Mouse (Mus musculus): ENCODE measurements around the gene Naa20.

The Naa20 gene

GRCm38 (mm10) chr2:145901861-145902260 lies at the start of gene Naa20:
TSS of gene Naa20 (plus strand) at chr2:145902099.
- DNase-seq, result no peak

GRCm38 (mm10) chr2:145855831-145856230 lies 46.1 kb upstream of the Naa20 start:
- DNase-seq, result no peak

DNA sequence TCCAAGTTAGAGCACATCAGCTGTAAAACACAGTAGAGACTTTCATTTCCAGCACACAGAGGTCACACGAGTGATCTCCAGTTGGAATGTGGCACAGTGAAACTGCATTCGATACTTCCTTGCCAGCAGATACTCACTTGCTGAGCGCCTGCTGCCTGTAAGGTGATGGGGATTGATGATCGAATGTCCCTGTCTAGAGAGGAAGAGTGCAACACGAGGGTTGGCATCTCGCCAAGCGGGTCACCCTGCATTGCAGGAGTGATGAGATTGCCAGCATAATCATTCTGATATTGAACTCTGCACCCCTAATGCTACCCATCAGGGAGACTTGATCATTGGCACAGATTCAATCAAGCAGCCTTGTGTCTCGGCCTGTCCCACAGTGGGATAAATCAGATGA lies 44.0 kb upstream of the Naa20 start:
- peak; percentile 58 for DNase-seq

DNA sequence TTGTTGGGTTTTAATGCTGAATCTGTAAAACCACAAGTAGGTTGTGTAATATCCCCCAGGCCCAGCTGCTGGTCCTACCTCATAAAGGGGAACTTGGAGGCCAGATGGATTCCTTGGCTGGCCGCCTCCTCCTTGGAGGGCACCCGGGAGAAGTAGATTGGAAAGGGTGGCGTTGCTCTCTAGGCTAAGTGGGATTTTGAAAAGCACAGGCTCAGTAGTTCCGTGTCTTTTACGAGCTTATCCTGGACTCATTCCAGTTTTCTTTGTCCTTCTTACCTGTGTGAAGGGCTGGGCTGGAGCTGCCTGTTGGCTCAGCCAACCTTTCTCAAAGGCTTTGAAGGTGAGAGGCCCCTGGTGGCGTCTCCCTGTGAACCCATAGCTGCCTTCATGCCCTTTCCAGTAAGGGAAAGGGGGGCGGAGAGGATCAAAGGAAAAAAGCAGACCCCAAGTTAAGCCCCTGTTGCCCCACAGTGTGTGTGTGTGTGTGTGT lies 42.4 kb upstream of the Naa20 start:
- DNase-seq, result peak; percentile 62

GRCm38 (mm10) chr2:145859932-145860801 lies 41.7 kb upstream of the Naa20 start:
- DNase-seq, result peak; percentile 90

DNA sequence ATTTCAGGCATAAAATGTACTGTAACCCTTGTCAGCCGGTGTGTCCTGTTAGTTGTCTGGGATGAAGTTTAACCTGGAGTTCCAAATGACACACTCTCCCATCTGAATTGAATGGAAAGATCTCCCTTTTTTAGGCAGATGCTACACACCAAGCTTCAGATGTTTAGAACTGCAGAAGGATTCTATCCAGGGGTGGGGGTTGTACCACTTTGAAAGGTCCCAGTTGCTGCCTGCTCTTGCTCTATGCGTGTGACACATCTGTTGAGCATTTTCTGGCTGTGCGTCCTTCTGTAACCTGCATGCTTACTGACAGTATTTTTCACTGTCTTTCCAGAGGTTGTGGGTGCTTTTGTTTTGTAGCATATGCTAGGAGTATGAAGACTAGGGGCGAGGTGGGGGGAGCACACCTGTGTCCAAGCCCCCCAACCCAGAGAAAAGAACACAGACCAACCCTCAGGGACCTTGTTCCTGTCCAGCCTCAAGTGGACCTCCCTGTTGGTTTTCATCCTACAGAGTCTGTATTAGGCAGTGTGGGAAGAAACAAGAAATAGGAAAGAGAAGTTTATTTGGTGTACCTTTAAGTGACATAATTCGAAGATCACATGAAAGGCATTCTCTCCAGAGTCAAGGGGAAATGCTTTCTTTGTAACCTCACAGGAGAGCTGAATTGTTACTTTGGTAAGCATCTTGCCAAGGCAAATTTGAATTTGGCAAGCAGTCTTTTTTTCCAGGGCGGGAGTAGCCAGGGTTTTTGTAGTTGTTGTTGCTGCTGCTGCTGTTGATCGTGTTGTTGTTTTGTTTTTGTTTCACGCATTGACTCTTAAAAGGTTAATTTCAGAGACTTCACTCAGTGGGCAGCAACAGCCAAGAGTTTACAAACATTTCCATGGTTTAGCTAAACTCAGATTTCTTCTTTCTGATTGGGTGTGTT lies 40.4 kb upstream of the Naa20 start:
- DNase-seq, result no peak

GRCm38 (mm10) chr2:145862206-145862817 lies 39.6 kb upstream of the Naa20 start:
- peak; percentile 70 for DNase-seq

GRCm38 (mm10) chr2:145865344-145865743 lies 36.6 kb upstream of the Naa20 start:
- DNase-seq, result no peak

DNA sequence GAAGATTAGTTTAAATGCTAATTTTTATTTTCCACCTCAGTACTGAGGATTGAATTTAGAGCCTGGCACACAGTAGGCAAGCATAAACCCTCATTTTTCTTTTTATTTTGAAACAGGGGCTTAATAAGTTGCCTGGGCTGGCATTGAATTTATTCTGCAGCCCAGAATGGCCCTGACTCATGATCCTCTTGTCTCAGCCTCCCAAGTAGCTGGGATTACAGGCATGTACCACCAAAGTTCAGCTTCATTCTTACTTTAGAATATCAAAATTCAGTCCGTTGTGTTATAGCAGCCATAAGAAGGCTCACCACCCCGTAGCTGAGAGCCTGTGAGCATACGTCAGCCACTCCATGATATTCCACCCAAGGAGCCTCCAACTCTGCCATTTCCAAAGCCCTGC lies 35.7 kb upstream of the Naa20 start:
- no peak for DNase-seq

GRCm38 (mm10) chr2:145866695-145867449 lies 35.0 kb upstream of the Naa20 start:
- DNase-seq, result no peak

GRCm38 (mm10) chr2:145871308-145871707 lies 30.6 kb upstream of the Naa20 start:
- DNase-seq, result no peak

- no peak for DNase-seq
Measured at GRCm38 (mm10) chr2:145872099-145872498, 29.8 kb upstream of the Naa20 start.

- no peak for DNase-seq
Measured at GRCm38 (mm10) chr2:145873953-145874352, 27.9 kb upstream of the Naa20 start.

- no peak for DNase-seq
Measured at GRCm38 (mm10) chr2:145874879-145875482, 26.9 kb upstream of the Naa20 start.

GRCm38 (mm10) chr2:145877191-145877590 lies 24.7 kb upstream of the Naa20 start:
- no peak for DNase-seq

- DNase-seq, result no peak
Measured at GRCm38 (mm10) chr2:145880887-145881747, 20.8 kb upstream of the Naa20 start.

- DNase-seq, result no peak
Measured at GRCm38 (mm10) chr2:145881932-145882331, 20.0 kb upstream of the Naa20 start.

GRCm38 (mm10) chr2:145882398-145882797 lies 19.5 kb upstream of the Naa20 start:
- DNase-seq, result no peak

- peak; percentile 55 for DNase-seq
Measured at GRCm38 (mm10) chr2:145884036-145884912, 17.6 kb upstream of the Naa20 start.

Data from kidney, postnatal 10 days (tissue).